Mouse (Mus musculus) G1E (cell line): Measurements from ENCODE around the gene Dxo. TPM values are rescaled to one million over a fixed set of nuclear protein-coding genes. Genes with fewer than 3 reads are reported as not detected.
"Not testable (repeated sequence)": the region's sequence is repeated elsewhere in the genome, so short reads cannot be mapped to it uniquely, and the experiment has no call there.

Source experiments
- ATAC-seq: 2 replicates; pipeline ENCODE4 v1.8.0; 2016; ENCODE audit warnings: mild to moderate bottlenecking; ENCODE audit not compliant: insufficient number of reproducible peaks, poor library complexity, low FRiP score, severe bottlenecking; ENCODE audit errors: extremely low read depth
- DNase-seq: peaks from one replicate; pipeline ENCODE4 v3.0.0; 2012; ENCODE audit warnings: low spot score
- H3K27me3 ChIP-seq: 2 replicates; pipeline ENCODE4 v1.6.1; 2012; ENCODE audit warnings: mild to moderate bottlenecking, low read length, inconsistent platforms; ENCODE audit not compliant: insufficient read depth
- H3K36me3 ChIP-seq: replicated peaks from 2 replicates; pipeline ENCODE3; 2012; ENCODE audit warnings: mild to moderate bottlenecking, inconsistent platforms
- H3K4me1 ChIP-seq: 2 replicates; pipeline ENCODE4 v1.6.1; 2012; ENCODE audit warnings: low read depth, low read length, inconsistent platforms, mixed read lengths; ENCODE audit not compliant: insufficient read depth
- H3K4me3 ChIP-seq: 2 replicates; pipeline ENCODE4 v1.5.1; 2012; ENCODE audit warnings: low read depth, mild to moderate bottlenecking, inconsistent platforms, low read length, moderate library complexity, mixed read lengths
- H3K9me3 ChIP-seq: replicated peaks from 2 replicates; pipeline ENCODE4 v1.6.1; 2012; ENCODE audit warnings: inconsistent platforms
- CTCF ChIP-seq: IDR thresholded peaks from 2 replicates; pipeline ENCODE4 v1.5.1; 2012; ENCODE audit warnings: low read depth, low read length, inconsistent platforms, mixed read lengths
- GATA1 ChIP-seq: IDR thresholded peaks from 2 replicates; pipeline ENCODE4 v1.6.1; 2012; ENCODE audit warnings: borderline replicate concordance, low read length, inconsistent platforms, mixed read lengths
- GATA2 ChIP-seq: IDR thresholded peaks from 2 replicates; pipeline ENCODE4 v1.6.1; 2012; ENCODE audit warnings: low read depth, low read length, inconsistent platforms, borderline replicate concordance
- POLR2AphosphoS5 ChIP-seq: IDR thresholded peaks from 2 replicates; pipeline ENCODE4 v1.6.1; 2012; ENCODE audit warnings: low read depth, low read length, inconsistent platforms; ENCODE audit not compliant: insufficient replicate concordance
- TAL1 ChIP-seq: conservative IDR thresholded peaks from 2 replicates; pipeline ENCODE4 v1.6.1; 2012; ENCODE audit warnings: low read depth, low read length, inconsistent platforms, mixed read lengths
- polyA plus RNA-seq: library from polyadenylated mRNA; stranded (reverse); fragments of >175 nt; gene quantifications from 2 replicates; pipeline ENCODE4 v1.2.3, GENCODE M21; 2012
- total RNA-seq, 2 experiments: library from RNA; stranded (forward) in 1 of 2; stranded (reverse) in 1 of 2; fragments of 200-1000 nt in 1 of 2; fragments of >200 nt in 1 of 2; fragmentation: Nextera tagmentation in 1 of 2; gene quantifications; 2 replicates each; pipeline ENCODE4 v1.2.3; 2014 to 2017

Dxo gene
- total RNA-seq (2014; fragmentation: Nextera tagmentation): 25.4 and 27.7 TPM in 2 replicates
- total RNA-seq (2017): 18.2 and 22.7 TPM in 2 replicates
- polyA plus RNA-seq: 58.7 and 70.5 TPM in 2 replicates

GRCm38 (mm10) chr17:34836856-34837221, at the start of gene Dxo, which contains the start of gene Stk19:
Dxo (plus strand) TSS chr17:34837019.
Stk19 (minus strand) TSS chr17:34836945.
- ATAC-seq (peak; percentile 96), DNase-seq (peak; percentile 100)

GRCm38 (mm10) chr17:34795016-34795415, 41.8 kb upstream of the Dxo start:
- DNase-seq: no peak
- no peaks in the 10 kb centered on the region for H3K4me1 ChIP-seq
- H3K36me3 ChIP-seq: no peaks in the 10 kb centered on the region
- no peak overlapping the region for H3K4me3 ChIP-seq
- TF ChIP-seq GATA2: no peak
- TF ChIP-seq CTCF: no peak
- no peak for TF ChIP-seq TAL1
- TF ChIP-seq POLR2AphosphoS5: no peak
- TF ChIP-seq GATA1: no peak
- no peaks in the 10 kb centered on the region; the same call in 1 of the 2 replicates for H3K27me3 ChIP-seq
- no peak for ATAC-seq
- no peaks in the 10 kb centered on the region for H3K9me3 ChIP-seq

More at GRCm38 (mm10) chr17:34836856-34837221, at the start of gene Dxo, which contains the start of gene Stk19:
- H3K9me3 ChIP-seq: no peaks in the 10 kb centered on the region
- no peaks in the 10 kb centered on the region for H3K27me3 ChIP-seq
- TF ChIP-seq POLR2AphosphoS5 (no peak), GATA2 (no peak), TAL1 (no peak), GATA1 (no peak), CTCF (no peak)
- peaks cover 83% of the 10 kb centered on the region for H3K36me3 ChIP-seq
- H3K4me3 ChIP-seq: peak within 1 kb of the TSS; percentile 97
- peaks cover 60% of the 10 kb centered on the region for H3K4me1 ChIP-seq

GRCm38 (mm10) chr17:34795633-34796032, 41.2 kb upstream of the Dxo start:
- DNase-seq: no peak

GRCm38 (mm10) chr17:34796311-34797140, 40.3 kb upstream of the Dxo start:
- DNase-seq: no peak
- no peak for TF ChIP-seq CTCF
- no peak for TF ChIP-seq TAL1
- no peak for TF ChIP-seq POLR2AphosphoS5
- no peak for TF ChIP-seq GATA2
- TF ChIP-seq GATA1: no peak
- Histone ChIP-seq H3K36me3 (no peaks in the 10 kb centered on the region), H3K4me1 (no peaks in the 10 kb centered on the region), H3K9me3 (no peaks in the 10 kb centered on the region), H3K27me3 (no peaks in the 10 kb centered on the region; the same call in 1 of the 2 replicates), H3K4me3 (no peak overlapping the region)
- ATAC-seq: no peak

More at GRCm38 (mm10) chr17:34795633-34796032, 41.2 kb upstream of the Dxo start:
- peak; percentile 16; the same call in 1 of the 2 replicates for TF ChIP-seq CTCF
- TF ChIP-seq TAL1: no peak
- TF ChIP-seq GATA2: no peak
- no peak for TF ChIP-seq POLR2AphosphoS5
- no peak for TF ChIP-seq GATA1
- H3K4me3 ChIP-seq: no peak overlapping the region
- H3K36me3 ChIP-seq: no peaks in the 10 kb centered on the region
- no peak for ATAC-seq
- no peaks in the 10 kb centered on the region for H3K9me3 ChIP-seq
- H3K27me3 ChIP-seq: no peaks in the 10 kb centered on the region; the same call in 1 of the 2 replicates
- H3K4me1 ChIP-seq: no peaks in the 10 kb centered on the region

GRCm38 (mm10) chr17:34797211-34797995, 39.4 kb upstream of the Dxo start:
- H3K36me3 ChIP-seq, H3K4me1 ChIP-seq, DNase-seq: not testable (repeated sequence)

GRCm38 (mm10) chr17:34798071-34798470, 38.7 kb upstream of the Dxo start:
- ATAC-seq, DNase-seq, H3K4me1 ChIP-seq, H3K9me3 ChIP-seq, H3K4me3 ChIP-seq, H3K36me3 ChIP-seq, H3K27me3 ChIP-seq: not testable (repeated sequence)

More at GRCm38 (mm10) chr17:34797211-34797995, 39.4 kb upstream of the Dxo start:
- H3K27me3 ChIP-seq, H3K4me3 ChIP-seq, ATAC-seq, H3K9me3 ChIP-seq: not testable (repeated sequence)
